Mouse (Mus musculus) hindbrain, embryonic 11.5 days (tissue): Measurements from ENCODE around the gene Tst. TPM values are rescaled to one million over a fixed set of nuclear protein-coding genes. Genes with fewer than 3 reads are reported as not detected.

Experiments used
- ATAC-seq: fragments of 200-750 bp; cut with Nextera tagmentation; 2 replicates; pipeline ENCODE4 v1.8.0; 2017; ENCODE audit warnings: mild to moderate bottlenecking, moderate TSS enrichment, moderate library complexity; ENCODE audit not compliant: low FRiP score
- DNase-seq: peaks from one replicate; pipeline ENCODE4 v3.0.0-alpha.2; 2015; ENCODE audit warnings: low spot score
- H3K27ac ChIP-seq: fragments of 300-500 bp; sonication (generic); 2 replicates; pipeline ENCODE4 v1.5.1; 2014; ENCODE audit warnings: mild to moderate bottlenecking, low read depth, low read length
- H3K27me3 ChIP-seq: fragments of 300-500 bp; sonication (generic); 2 replicates; pipeline ENCODE4 v1.6.1; 2014; ENCODE audit warnings: mild to moderate bottlenecking, low read length, moderate library complexity, mixed read lengths; ENCODE audit not compliant: control insufficient read depth, insufficient read depth
- H3K36me3 ChIP-seq: fragments of 300-500 bp; sonication (generic); 2 replicates; pipeline ENCODE4 v1.6.1; 2014; ENCODE audit warnings: mild to moderate bottlenecking, low read length, moderate library complexity, mixed read lengths; ENCODE audit not compliant: control insufficient read depth, insufficient read depth
- H3K4me1 ChIP-seq: fragments of 300-500 bp; sonication (generic); replicated peaks from 2 replicates; pipeline ENCODE4 v1.6.1; 2014; ENCODE audit warnings: low read length, mixed read lengths; ENCODE audit not compliant: control insufficient read depth, insufficient read depth
- H3K4me2 ChIP-seq: fragments of 300-500 bp; sonication (generic); replicated peaks from 2 replicates; pipeline ENCODE4 v1.6.1; 2014; ENCODE audit warnings: mild to moderate bottlenecking, low read depth, low read length
- H3K4me3 ChIP-seq: fragments of 300-500 bp; sonication (generic); 2 replicates; pipeline ENCODE4 v1.5.1; 2014; ENCODE audit warnings: low read depth, low read length
- H3K9ac ChIP-seq: fragments of 300-500 bp; sonication (generic); 2 replicates; pipeline ENCODE4 v1.6.1; 2014; ENCODE audit warnings: low read depth, low read length
- H3K9me3 ChIP-seq: fragments of 300-500 bp; sonication (generic); 2 replicates; pipeline ENCODE4 v1.6.1; 2016; ENCODE audit warnings: low read length; ENCODE audit not compliant: control insufficient read depth
- WGBS: fragments of 180-500 bp; shearing (Covaris S2); extraction: QIAGEN DNeasy Blood & Tissue Kit; methylation state at CpG from one replicate; pipeline ENCODE4 v1.1.7; 2014; 5-methylcytosine and 5-hydroxymethylcytosine counted together
- polyA plus RNA-seq: library from polyadenylated mRNA; unstranded; fragments of >200 nt; fragmentation: Nextera tagmentation; extraction: Ambion mirVana; gene quantifications from 2 replicates; pipeline ENCODE4 v1.2.1, GENCODE M21; 2014

Tst gene
- polyA plus RNA-seq, 1 experiment from 2014 or later: 8.5 TPM

DNA sequence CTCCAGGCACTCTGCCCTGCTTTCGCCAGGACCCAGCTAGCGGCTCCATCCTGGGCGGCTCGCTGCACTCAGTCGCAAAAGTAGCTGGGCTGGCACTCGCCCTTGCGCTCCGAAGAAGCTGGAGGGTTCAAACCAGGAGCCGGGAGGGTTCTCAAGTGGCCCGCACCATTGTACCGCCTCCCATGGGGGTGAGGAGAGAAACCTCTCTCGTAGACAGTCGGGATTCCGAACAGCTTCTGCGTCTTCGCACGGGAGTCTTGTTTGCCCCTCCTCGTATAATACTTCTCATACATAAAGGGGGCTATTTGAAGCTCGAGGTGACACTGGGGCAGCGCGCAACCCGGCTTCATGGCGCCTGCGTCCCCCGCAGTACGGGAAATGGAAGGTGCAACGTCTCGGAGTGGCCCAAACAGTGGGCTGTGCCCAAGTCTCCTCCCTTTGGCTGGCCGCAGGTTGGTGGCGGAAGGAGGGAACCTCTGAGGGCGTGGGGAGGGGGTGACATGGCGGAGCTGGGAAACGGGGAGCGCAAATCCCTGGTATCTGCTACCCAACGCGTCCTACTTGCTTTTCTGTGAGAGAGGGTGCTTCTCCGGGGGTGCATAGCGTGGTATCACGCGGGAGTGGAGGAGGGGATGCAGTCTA, 707 bp upstream of the Tst start, which contains the start of gene Mpst:
TSS of gene Mpst (plus strand) at position 124 of the 642 bp plus-strand sequence.
- Histone ChIP-seq H3K9ac (peak within 1 kb of the TSS; percentile 57), H3K27me3 (peaks cover 20% of the 10 kb centered on the region), H3K9me3 (no peaks in the 10 kb centered on the region), H3K27ac (peak within 1 kb of the TSS; percentile 85), H3K4me3 (peak within 1 kb of the TSS; percentile 51), H3K4me2 (peak within 1 kb of the TSS; percentile 90), H3K36me3 (no peaks in the 10 kb centered on the region), H3K4me1 (peaks cover 9% of the 10 kb centered on the region; the same call in 1 of the 2 replicates)
- WGBS: under 1% methylated on average over 39 of the region's 40 CpGs
- DNase-seq (peak; percentile 86), ATAC-seq (peak; percentile 88)

- Histone ChIP-seq H3K9ac (peak overlapping the region; percentile 57; the same call in 1 of the 2 replicates), H3K27me3 (peaks cover 18% of the 10 kb centered on the region), H3K27ac (no peak overlapping the region), H3K36me3 (no peaks in the 10 kb centered on the region), H3K9me3 (no peaks in the 10 kb centered on the region), H3K4me2 (peak overlapping the region; percentile 90; the same call in 1 of the 2 replicates), H3K4me1 (peaks cover 9% of the 10 kb centered on the region; the same call in 1 of the 2 replicates), H3K4me3 (peak overlapping the region; percentile 51)
- ATAC-seq (no peak), DNase-seq (no peak)
- 55% methylated on average over 11 of the region's 11 CpGs for WGBS
These were observed 609 bp downstream of the Tst start for GRCm38 (mm10) chr15:78405098-78405497.

- no peak overlapping the region for H3K4me3 ChIP-seq
- peaks cover 6% of the 10 kb centered on the region for H3K27me3 ChIP-seq
- no peak for ATAC-seq
- WGBS: 75% methylated on average over 1 of the region's 1 CpGs
- H3K9ac ChIP-seq: no peak overlapping the region
- no peak for DNase-seq
- no peak overlapping the region for H3K4me2 ChIP-seq
- H3K9me3 ChIP-seq: no peaks in the 10 kb centered on the region
- peaks cover 5% of the 10 kb centered on the region; the same call in 1 of the 2 replicates for H3K4me1 ChIP-seq
- H3K27ac ChIP-seq: no peak overlapping the region
- no peaks in the 10 kb centered on the region for H3K36me3 ChIP-seq
These were observed 1.8 kb downstream of the Tst start for GRCm38 (mm10) chr15:78403896-78404295.

DNA sequence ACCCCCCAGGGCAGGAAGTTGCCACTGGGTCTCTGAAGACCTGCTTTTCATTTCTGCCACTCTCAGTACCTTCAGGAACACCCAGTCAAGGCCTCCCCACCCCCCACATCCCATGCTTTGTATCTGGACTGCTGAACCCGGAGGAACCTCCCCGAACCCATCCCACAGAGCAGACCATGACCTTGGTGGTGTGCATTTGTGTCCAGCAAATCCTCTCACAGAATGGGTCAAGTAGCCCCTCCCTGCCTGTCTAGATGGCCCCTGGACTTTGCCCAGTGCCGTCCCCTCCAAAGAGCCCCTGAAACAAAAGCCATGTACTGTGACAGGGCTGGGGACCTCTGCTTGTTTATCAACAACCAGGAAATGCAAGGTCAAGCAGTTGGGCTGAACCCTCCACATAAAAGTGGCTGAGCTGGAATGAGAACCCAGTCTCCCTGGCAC, 2.4 kb downstream of the Tst start:
- H3K27ac ChIP-seq: no peak overlapping the region
- DNase-seq (no peak), ATAC-seq (no peak)
- 43% methylated on average over 3 of the region's 3 CpGs for WGBS
- no peak overlapping the region for H3K9ac ChIP-seq
- H3K36me3 ChIP-seq: no peaks in the 10 kb centered on the region
- no peak overlapping the region for H3K4me2 ChIP-seq
- peaks cover under 1% of the 10 kb centered on the region for H3K27me3 ChIP-seq
- peaks cover 5% of the 10 kb centered on the region; the same call in 1 of the 2 replicates for H3K4me1 ChIP-seq
- no peaks in the 10 kb centered on the region for H3K9me3 ChIP-seq
- no peak overlapping the region for H3K4me3 ChIP-seq

GRCm38 (mm10) chr15:78402423-78402822, 3.3 kb downstream of the Tst start:
- Histone ChIP-seq H3K27ac (no peak overlapping the region), H3K9me3 (no peaks in the 10 kb centered on the region), H3K9ac (no peak overlapping the region), H3K4me3 (no peak overlapping the region), H3K36me3 (no peaks in the 10 kb centered on the region), H3K4me2 (no peak overlapping the region), H3K4me1 (peaks cover 3% of the 10 kb centered on the region; the same call in 1 of the 2 replicates), H3K27me3 (no peaks in the 10 kb centered on the region; the same call in 1 of the 2 replicates)
- no peak for ATAC-seq
- DNase-seq: no peak
- WGBS: 87% methylated on average over 7 of the region's 7 CpGs

DNA sequence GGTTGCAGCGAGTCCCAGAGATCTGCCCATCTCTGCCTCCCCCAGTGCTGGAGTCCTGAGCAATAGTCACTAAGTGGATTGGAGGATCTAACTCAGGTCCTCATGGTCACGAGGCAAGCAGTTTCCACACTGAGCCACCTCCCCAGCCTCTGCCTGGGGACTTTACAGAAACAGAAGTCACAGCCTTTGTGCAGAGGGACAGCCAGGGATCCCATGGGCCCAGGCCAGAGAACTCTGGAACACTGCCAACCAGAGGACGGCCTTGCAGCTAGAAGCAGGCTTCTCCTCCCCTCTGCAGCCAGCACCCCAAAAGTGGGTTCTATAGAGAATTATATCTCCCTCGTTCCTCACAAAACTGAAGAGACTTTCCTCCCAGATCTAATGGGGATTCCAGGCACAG, 3.8 kb downstream of the Tst start:
- Histone ChIP-seq H3K9ac (no peak overlapping the region), H3K4me3 (no peak overlapping the region), H3K27me3 (no peaks in the 10 kb centered on the region; the same call in 1 of the 2 replicates), H3K27ac (no peak overlapping the region), H3K36me3 (no peaks in the 10 kb centered on the region), H3K9me3 (no peaks in the 10 kb centered on the region), H3K4me2 (no peak overlapping the region), H3K4me1 (peaks cover 3% of the 10 kb centered on the region; the same call in 1 of the 2 replicates)
- 75% methylated on average over 4 of the region's 4 CpGs for WGBS
- DNase-seq (no peak), ATAC-seq (no peak)

DNA sequence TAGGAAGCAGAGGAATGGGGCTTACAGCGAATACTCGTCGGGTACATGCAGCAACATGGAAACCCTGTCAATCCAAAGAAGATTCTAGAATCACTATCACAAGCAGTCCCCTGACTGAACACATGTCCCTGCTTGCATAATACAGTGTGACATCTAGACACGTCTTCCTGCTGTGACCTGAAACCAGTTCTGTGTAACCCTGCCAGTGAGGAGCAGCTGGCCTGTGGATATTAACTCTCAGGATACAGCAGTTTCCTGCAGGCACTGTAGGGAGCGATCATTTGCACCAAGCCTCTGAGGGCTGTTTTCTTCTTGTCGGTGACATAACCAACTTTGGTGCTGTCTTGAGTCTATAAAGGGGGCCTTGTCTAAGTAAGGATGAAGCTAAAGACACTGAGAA, 4.4 kb downstream of the Tst start:
- H3K27ac ChIP-seq: no peak overlapping the region
- no peaks in the 10 kb centered on the region; the same call in 1 of the 2 replicates for H3K27me3 ChIP-seq
- H3K36me3 ChIP-seq: no peaks in the 10 kb centered on the region
- no peak overlapping the region for H3K4me2 ChIP-seq
- DNase-seq (no peak), ATAC-seq (no peak)
- WGBS: 77% methylated on average over 6 of the region's 6 CpGs
- no peak overlapping the region for H3K9ac ChIP-seq
- H3K4me1 ChIP-seq: peaks cover 3% of the 10 kb centered on the region; the same call in 1 of the 2 replicates
- H3K4me3 ChIP-seq: no peak overlapping the region
- H3K9me3 ChIP-seq: no peaks in the 10 kb centered on the region

DNA sequence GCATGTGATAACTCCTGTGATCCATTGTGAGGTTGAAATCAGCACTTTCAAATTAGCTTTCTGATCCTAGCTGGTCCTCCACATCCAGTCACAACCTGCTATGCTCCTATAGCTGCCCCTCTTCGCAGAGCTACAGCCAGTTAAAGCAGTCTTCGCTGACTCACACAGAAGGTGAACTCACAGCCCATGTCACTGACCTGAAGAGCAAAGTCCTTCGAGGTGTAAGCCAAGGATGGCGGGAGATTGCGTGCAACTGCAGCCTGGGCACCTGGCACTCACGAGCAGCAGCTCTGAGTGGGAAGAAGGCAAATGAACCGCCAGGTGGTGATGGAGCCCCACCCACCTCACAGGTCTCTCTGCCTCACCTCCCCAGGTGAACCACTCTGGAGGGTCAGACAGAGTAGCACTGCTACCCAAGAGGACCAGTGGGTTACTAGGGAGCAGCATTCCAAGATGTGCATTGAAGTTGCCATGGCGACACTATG, 10.2 kb downstream of the Tst start, which contains the start of gene Tex33:
TSS of gene Tex33 (minus strand) at position 435 of the 485 bp plus-strand sequence.
- H3K4me3 ChIP-seq: no peak within 1 kb of the TSS
- H3K36me3 ChIP-seq: no peaks in the 10 kb centered on the region
- WGBS: 78% methylated on average over 8 of the region's 8 CpGs
- H3K9me3 ChIP-seq: no peaks in the 10 kb centered on the region
- no peaks in the 10 kb centered on the region for H3K4me1 ChIP-seq
- DNase-seq (no peak), ATAC-seq (no peak)
- H3K27me3 ChIP-seq: no peaks in the 10 kb centered on the region
- no peak within 1 kb of the TSS for H3K9ac ChIP-seq
- H3K4me2 ChIP-seq: no peak within 1 kb of the TSS
- H3K27ac ChIP-seq: no peak within 1 kb of the TSS

GRCm38 (mm10) chr15:78390855-78391254, 14.9 kb downstream of the Tst start:
- WGBS: 82% methylated on average over 3 of the region's 3 CpGs
- DNase-seq (no peak), ATAC-seq (no peak)
- no peaks in the 10 kb centered on the region for H3K27me3 ChIP-seq
- H3K4me2 ChIP-seq: no peak overlapping the region
- H3K9ac ChIP-seq: no peak overlapping the region
- no peak overlapping the region for H3K4me3 ChIP-seq
- H3K27ac ChIP-seq: no peak overlapping the region
- no peaks in the 10 kb centered on the region for H3K4me1 ChIP-seq
- no peaks in the 10 kb centered on the region for H3K36me3 ChIP-seq
- no peaks in the 10 kb centered on the region for H3K9me3 ChIP-seq
